Mouse (Mus musculus) ES-Bruce4 (cell line): Measurements from ENCODE around the gene Grap.

Source experiments
- CTCF ChIP-seq: IDR thresholded peaks from one replicate; pipeline ENCODE4 v1.8.1; 2011; ENCODE audit warnings: low read depth, low read length
- EP300 ChIP-seq: IDR thresholded peaks from 2 replicates; pipeline ENCODE4 v1.6.1; 2011; ENCODE audit warnings: low read depth, low read length; ENCODE audit not compliant: insufficient read depth
- POLR2A ChIP-seq: IDR thresholded peaks from one replicate; pipeline ENCODE4 v1.8.1; 2011; ENCODE audit warnings: low read length; ENCODE audit not compliant: insufficient read depth

GRCm38 (mm10) chr11:61643184-61643961 is 9.7 kb upstream of the Grap start:
- TF ChIP-seq CTCF, result no peak
- no peak for TF ChIP-seq POLR2A
- TF ChIP-seq EP300, result no peak
